Mouse (Mus musculus): Measurements from ENCODE around the gene Upb1. TPM values are rescaled to one million over a fixed set of nuclear protein-coding genes. Genes with fewer than 3 reads are reported as not detected.

Gene Upb1
- polyA plus RNA-seq, 1 experiment from 2014 or later, result 0.11 TPM

DNA sequence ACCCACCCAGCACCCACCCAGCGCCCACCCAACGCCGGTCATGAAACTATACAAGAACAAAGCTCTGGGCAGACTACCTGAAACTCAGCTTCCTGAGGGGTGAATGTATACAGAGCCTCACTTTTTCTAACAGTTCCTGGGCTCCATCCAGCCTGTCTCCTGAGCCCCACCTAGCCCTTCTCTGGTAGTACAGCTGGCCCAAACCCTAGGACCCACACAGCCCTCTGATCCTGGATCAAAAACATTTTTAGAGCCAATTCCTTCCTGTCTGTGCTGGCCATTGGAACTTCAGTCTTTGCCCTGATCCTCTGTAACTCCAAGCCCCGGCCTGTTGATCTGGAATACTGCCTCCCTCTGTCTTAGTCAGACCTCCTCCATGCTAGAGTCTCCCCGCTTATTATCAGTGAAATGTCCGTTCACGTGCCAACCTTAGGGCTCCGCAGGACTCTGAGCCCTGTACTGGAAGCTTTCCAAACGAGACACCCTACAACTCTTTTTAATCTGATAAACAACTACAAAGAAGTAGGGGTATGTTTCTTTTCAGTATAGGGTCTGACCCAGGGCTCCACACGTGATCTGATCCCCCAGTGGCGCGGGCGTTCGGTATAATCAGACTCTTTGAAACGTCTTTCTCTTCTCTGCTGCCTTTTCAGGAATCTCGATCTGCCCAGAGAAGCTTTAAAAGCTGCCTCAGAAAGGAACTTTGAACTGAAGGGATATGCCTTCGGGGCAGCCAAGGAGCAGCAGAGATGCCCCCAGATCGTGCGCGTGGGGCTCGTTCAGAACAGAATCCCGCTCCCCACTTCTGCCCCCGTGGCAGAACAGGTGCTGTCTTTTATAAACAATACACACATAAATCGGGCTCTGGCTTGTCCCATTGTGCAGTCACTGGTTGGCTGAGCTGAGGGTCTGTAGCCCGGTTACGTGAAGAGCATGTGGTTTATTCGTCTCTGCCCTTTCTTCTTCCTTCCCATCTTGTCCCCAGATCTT, 11.5 kb downstream of the Upb1 start:
- Histone ChIP-seq H3K36me3 (ENCODE audit: control insufficient read depth, insufficient read depth, low read length) (no peaks in the 10 kb centered on the region), H3K9me3 (ENCODE audit: control insufficient read depth, low read length) (no peaks in the 10 kb centered on the region), H3K4me1 (replicated peaks; ENCODE audit: control insufficient read depth, insufficient read depth, low read length) (no peaks in the 10 kb centered on the region), H3K27me3 (ENCODE audit: control insufficient read depth, insufficient read depth, low read length) (no peaks in the 10 kb centered on the region), H3K4me3 (ENCODE audit: low read depth, low read length) (no peak overlapping the region), H3K9ac (ENCODE audit: low read depth, low read length) (no peak overlapping the region), H3K4me2 (replicated peaks; ENCODE audit: low read depth, low read length) (no peak overlapping the region), H3K27ac (ENCODE audit: low read depth, low read length) (no peak overlapping the region)
- DNase-seq (ENCODE audit: low spot score) (no peak), ATAC-seq (ENCODE audit: low FRiP score) (no peak)
- 76% methylated on average over 27 of the region's 27 CpGs for WGBS

DNA sequence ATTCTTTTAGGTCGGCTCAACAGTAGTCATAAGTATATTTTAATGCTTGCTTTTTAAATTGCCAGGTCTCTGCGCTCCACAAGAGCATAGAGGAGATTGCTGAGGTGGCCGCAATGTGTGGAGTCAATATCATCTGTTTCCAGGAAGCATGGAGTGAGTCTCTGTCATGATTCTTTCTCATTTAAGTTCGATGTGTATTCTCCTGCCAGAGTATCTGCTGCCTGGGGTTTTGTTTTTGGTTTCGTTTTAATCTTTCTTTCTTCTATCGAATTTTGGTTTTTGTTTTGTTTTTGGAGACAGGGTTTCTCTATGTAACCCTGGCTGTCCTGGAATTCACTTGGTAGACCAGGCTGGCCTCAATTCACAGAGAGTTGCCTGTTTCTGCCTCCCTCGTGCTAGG, 14.0 kb downstream of the Upb1 start:
- 88% methylated on average over 7 of the region's 7 CpGs for WGBS
- no peaks in the 10 kb centered on the region for H3K9me3 ChIP-seq (ENCODE audit: control insufficient read depth, low read length)
- H3K4me1 ChIP-seq (replicated peaks; ENCODE audit: control insufficient read depth, insufficient read depth, low read length), result no peaks in the 10 kb centered on the region
- no peak overlapping the region for H3K4me3 ChIP-seq (ENCODE audit: low read depth, low read length)
- H3K9ac ChIP-seq (ENCODE audit: low read depth, low read length), result no peak overlapping the region
- no peaks in the 10 kb centered on the region for H3K36me3 ChIP-seq (ENCODE audit: control insufficient read depth, insufficient read depth, low read length)
- DNase-seq (ENCODE audit: low spot score), result no peak
- no peak overlapping the region for H3K27ac ChIP-seq (ENCODE audit: low read depth, low read length)
- no peak for ATAC-seq (ENCODE audit: low FRiP score)
- H3K4me2 ChIP-seq (replicated peaks; ENCODE audit: low read depth, low read length), result no peak overlapping the region
- no peaks in the 10 kb centered on the region for H3K27me3 ChIP-seq (ENCODE audit: control insufficient read depth, insufficient read depth, low read length)

DNA sequence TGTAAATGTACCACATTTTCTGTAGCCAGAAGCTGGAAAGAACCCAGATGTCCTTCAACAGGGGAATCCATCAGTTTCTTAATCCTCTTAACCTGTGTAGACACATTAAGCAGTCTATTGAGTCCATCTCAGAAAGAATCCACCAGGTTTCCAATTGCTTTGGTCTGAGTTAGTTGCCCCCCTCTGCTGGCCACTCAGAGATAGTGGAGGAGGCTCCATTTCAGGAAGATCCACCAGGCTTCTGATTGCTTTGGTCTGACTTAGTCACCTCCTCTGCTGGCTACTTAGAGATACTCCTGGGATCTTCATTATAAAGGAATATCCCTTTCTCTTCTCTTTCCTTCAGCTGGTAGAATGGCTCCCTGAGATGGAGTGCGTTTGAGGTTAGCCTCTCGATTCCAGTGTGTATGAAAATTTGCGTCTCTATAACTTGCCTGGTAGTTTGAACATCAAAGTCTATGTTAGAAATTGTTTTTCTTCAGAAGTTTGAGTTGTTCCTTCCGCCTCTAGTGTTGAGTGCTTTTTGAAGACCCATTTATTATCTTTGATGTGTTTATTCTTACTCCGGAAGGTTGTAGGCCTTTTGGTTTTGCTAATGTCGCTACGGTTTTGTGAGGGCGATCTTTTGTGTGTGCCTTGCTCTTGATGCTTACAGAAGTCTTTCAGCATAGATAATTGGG, 16.6 kb downstream of the Upb1 start:
- no peaks in the 10 kb centered on the region for H3K36me3 ChIP-seq (ENCODE audit: control insufficient read depth, insufficient read depth, low read length)
- H3K4me1 ChIP-seq (replicated peaks; ENCODE audit: control insufficient read depth, insufficient read depth, low read length), result no peaks in the 10 kb centered on the region
- no peaks in the 10 kb centered on the region for H3K9me3 ChIP-seq (ENCODE audit: control insufficient read depth, low read length)
- DNase-seq (ENCODE audit: low spot score), result no peak
- no peak overlapping the region for H3K27ac ChIP-seq (ENCODE audit: low read depth, low read length)
- H3K9ac ChIP-seq (ENCODE audit: low read depth, low read length), result no peak overlapping the region
- no peaks in the 10 kb centered on the region for H3K27me3 ChIP-seq (ENCODE audit: control insufficient read depth, insufficient read depth, low read length)
- no peak for ATAC-seq (ENCODE audit: low FRiP score)
- 94% methylated on average over 8 of the region's 8 CpGs for WGBS
- no peak overlapping the region for H3K4me3 ChIP-seq (ENCODE audit: low read depth, low read length)
- no peak overlapping the region for H3K4me2 ChIP-seq (replicated peaks; ENCODE audit: low read depth, low read length)

DNA sequence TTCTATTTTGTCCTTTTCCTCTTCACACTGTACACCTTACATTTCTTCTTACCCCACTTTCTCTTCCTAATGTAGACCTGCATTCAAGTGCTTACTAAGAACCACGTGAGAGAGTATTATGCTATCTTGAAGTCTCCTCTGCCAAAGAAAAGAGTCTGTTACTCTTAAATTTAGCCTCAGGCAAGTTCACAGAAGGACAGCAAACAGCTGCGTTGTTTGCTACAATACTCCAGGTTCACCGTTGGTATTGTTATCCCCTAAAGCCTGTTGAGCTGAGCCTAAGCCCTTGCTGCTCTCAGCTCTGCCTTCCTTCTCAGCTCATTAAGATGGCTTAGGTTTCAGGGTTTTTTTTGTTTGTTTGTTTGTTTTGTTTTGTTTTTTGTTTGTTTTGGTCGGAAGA, 17.8 kb downstream of the Upb1 start:
- 74% methylated on average over 4 of the region's 4 CpGs for WGBS
- no peak for ATAC-seq (ENCODE audit: low FRiP score)
- H3K4me2 ChIP-seq (replicated peaks; ENCODE audit: low read depth, low read length), result no peak overlapping the region

DNA sequence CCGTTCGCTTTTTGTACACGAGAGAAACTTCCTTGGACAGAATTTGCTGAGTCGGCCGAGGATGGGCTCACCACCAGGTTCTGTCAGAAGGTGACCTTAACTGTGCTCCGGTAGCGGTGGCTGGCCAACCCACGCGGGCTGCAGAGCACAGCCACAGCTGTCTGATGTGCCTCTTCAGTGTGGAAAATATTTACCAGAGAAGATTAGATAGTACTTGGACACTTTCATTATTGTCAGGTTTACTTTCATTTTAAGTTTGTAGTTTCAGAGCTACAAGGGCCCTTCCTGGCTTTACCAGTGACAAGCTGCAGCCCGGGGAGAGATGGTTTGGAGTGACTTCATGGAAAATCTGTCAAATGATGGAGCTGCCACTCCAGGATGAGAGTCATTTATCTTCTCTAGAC, 23.6 kb downstream of the Upb1 start:
- Histone ChIP-seq H3K4me1 (replicated peaks; ENCODE audit: control insufficient read depth, insufficient read depth, low read length) (no peaks in the 10 kb centered on the region), H3K27ac (ENCODE audit: low read depth, low read length) (no peak overlapping the region), H3K4me3 (ENCODE audit: low read depth, low read length) (no peak overlapping the region), H3K36me3 (ENCODE audit: control insufficient read depth, insufficient read depth, low read length) (no peaks in the 10 kb centered on the region), H3K9ac (ENCODE audit: low read depth, low read length) (no peak overlapping the region), H3K9me3 (ENCODE audit: control insufficient read depth, low read length) (no peaks in the 10 kb centered on the region), H3K4me2 (replicated peaks; ENCODE audit: low read depth, low read length) (no peak overlapping the region), H3K27me3 (ENCODE audit: control insufficient read depth, insufficient read depth, low read length) (no peaks in the 10 kb centered on the region)
- WGBS, result 92% methylated on average over 10 of the region's 10 CpGs
- ATAC-seq (ENCODE audit: low FRiP score) (no peak), DNase-seq (ENCODE audit: low spot score) (no peak)

More for the DNA sequence above, 17.8 kb downstream of the Upb1 start:
- Histone ChIP-seq H3K27ac (ENCODE audit: low read depth, low read length) (no peak overlapping the region), H3K4me3 (ENCODE audit: low read depth, low read length) (no peak overlapping the region), H3K27me3 (ENCODE audit: control insufficient read depth, insufficient read depth, low read length) (no peaks in the 10 kb centered on the region), H3K9ac (ENCODE audit: low read depth, low read length) (no peak overlapping the region), H3K36me3 (ENCODE audit: control insufficient read depth, insufficient read depth, low read length) (no peaks in the 10 kb centered on the region), H3K4me1 (replicated peaks; ENCODE audit: control insufficient read depth, insufficient read depth, low read length) (no peaks in the 10 kb centered on the region), H3K9me3 (ENCODE audit: control insufficient read depth, low read length) (no peaks in the 10 kb centered on the region)
- DNase-seq (ENCODE audit: low spot score), result no peak

DNA sequence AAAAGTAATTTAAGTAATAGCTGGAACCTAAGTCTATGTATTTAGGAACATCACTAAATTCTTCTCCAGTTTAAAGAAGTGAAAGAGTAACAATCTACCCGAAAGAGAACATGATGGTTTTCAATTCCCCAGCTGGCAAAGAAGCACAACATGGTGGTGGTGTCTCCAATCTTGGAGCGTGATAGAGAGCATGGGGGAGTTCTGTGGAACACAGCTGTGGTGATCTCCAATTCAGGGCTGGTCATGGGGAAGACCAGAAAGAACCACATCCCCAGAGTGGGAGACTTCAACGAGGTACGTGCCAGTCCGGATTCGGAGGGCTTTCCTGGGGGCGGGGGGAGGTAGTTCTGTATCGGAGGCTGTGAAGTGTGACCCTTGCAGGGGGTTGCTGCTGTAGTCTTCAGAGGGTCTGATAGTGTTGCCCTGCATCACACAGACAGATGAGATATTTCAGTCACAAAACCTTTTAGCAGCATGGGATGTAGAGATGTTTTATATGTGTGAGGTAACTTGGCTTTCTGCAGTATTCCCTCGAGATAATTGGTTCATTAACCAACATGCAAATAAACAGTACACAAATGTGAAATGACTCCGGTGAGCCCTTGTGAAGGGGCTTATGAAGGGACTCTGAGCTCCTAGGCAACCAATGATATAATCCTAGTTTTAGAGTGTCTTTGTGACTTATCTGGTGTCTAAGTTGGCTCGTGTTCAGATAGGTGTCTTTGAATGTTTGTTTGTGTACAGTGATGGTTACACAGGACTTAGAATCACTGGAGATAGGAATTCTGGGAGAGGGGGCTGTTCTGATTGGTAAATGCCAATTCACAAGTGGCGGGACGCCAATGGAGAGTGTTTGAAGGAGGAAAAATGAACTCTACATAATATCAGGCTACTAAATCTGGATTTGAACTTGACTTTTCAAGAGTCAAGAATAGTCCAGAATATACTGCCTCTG, 27.4 kb downstream of the Upb1 start:
- WGBS, result 92% methylated on average over 13 of the region's 13 CpGs
- no peak for DNase-seq (ENCODE audit: low spot score)
- ATAC-seq (ENCODE audit: low FRiP score), result no peak

DNA sequence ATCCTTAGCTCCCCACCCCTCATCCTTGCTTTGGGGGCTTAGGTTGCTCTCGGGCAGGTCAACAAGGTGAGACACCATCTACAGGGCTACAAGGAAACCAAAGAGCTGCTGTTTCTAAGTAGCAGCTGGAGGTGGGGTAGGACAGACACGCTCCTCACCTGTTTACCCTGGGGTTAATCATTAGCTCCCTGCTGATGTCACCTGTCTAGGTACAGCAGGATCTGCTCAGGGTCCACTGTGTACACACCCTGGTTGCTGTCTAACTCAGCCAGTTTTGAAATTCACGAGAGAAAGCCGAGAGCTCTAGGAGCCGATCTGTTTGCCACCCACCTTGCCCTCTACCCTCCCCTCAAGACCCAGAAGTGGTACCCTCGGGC, 28.1 kb downstream of the Upb1 start:
- WGBS, result 91% methylated on average over 6 of the region's 6 CpGs
- no peak overlapping the region for H3K27ac ChIP-seq (ENCODE audit: low read depth, low read length)
- H3K4me1 ChIP-seq (replicated peaks; ENCODE audit: control insufficient read depth, insufficient read depth, low read length), result no peaks in the 10 kb centered on the region
- no peak overlapping the region for H3K4me3 ChIP-seq (ENCODE audit: low read depth, low read length)
- H3K9me3 ChIP-seq (ENCODE audit: control insufficient read depth, low read length), result no peaks in the 10 kb centered on the region
- DNase-seq (ENCODE audit: low spot score), result no peak
- no peak for ATAC-seq (ENCODE audit: low FRiP score)
- H3K36me3 ChIP-seq (ENCODE audit: control insufficient read depth, insufficient read depth, low read length), result no peaks in the 10 kb centered on the region
- no peak overlapping the region for H3K4me2 ChIP-seq (replicated peaks; ENCODE audit: low read depth, low read length)
- H3K9ac ChIP-seq (ENCODE audit: low read depth, low read length), result no peak overlapping the region
- no peaks in the 10 kb centered on the region for H3K27me3 ChIP-seq (ENCODE audit: control insufficient read depth, insufficient read depth, low read length)

More for the DNA sequence above, 27.4 kb downstream of the Upb1 start:
- Histone ChIP-seq H3K4me2 (replicated peaks; ENCODE audit: low read depth, low read length) (no peak overlapping the region), H3K9ac (ENCODE audit: low read depth, low read length) (no peak overlapping the region), H3K4me1 (replicated peaks; ENCODE audit: control insufficient read depth, insufficient read depth, low read length) (no peaks in the 10 kb centered on the region), H3K9me3 (ENCODE audit: control insufficient read depth, low read length) (no peaks in the 10 kb centered on the region), H3K4me3 (ENCODE audit: low read depth, low read length) (no peak overlapping the region), H3K27ac (ENCODE audit: low read depth, low read length) (no peak overlapping the region), H3K36me3 (ENCODE audit: control insufficient read depth, insufficient read depth, low read length) (no peaks in the 10 kb centered on the region), H3K27me3 (ENCODE audit: control insufficient read depth, insufficient read depth, low read length) (no peaks in the 10 kb centered on the region)

DNA sequence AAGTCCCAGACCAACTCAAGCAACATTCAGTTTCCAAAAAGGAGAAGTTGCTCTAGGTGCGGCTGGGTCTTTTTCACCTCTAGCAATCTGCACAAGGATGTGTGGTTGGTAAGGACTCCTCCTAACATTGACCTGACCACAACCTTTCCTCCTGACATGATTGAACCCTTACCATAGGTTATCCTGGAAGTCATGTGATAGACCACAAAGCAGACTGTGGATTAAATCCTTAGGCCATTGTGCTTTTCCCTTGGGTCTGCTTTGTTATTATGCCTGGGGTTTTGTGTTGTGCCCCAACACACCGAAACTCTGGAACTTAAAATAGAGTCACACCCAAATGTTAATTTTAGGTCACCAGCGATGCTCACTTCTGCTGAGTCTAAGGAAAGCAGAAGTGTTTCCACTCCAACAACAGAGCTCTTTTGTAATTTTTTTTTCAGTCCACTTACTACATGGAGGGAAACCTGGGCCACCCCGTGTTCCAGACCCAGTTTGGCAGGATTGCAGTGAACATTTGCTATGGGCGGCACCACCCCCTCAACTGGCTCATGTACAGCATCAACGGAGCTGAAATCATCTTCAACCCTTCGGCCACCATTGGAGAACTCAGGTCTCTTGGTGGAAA, 28.7 kb downstream of the Upb1 start:
- Histone ChIP-seq H3K4me3 (ENCODE audit: low read depth, low read length) (no peak overlapping the region), H3K27ac (ENCODE audit: low read depth, low read length) (no peak overlapping the region), H3K9ac (ENCODE audit: low read depth, low read length) (no peak overlapping the region), H3K9me3 (ENCODE audit: control insufficient read depth, low read length) (no peaks in the 10 kb centered on the region), H3K27me3 (ENCODE audit: control insufficient read depth, insufficient read depth, low read length) (no peaks in the 10 kb centered on the region), H3K4me2 (replicated peaks; ENCODE audit: low read depth, low read length) (no peak overlapping the region), H3K4me1 (replicated peaks; ENCODE audit: control insufficient read depth, insufficient read depth, low read length) (no peaks in the 10 kb centered on the region), H3K36me3 (ENCODE audit: control insufficient read depth, insufficient read depth, low read length) (no peaks in the 10 kb centered on the region)
- no peak for DNase-seq (ENCODE audit: low spot score)
- WGBS, result 93% methylated on average over 7 of the region's 7 CpGs
- ATAC-seq (ENCODE audit: low FRiP score), result no peak

All from hindbrain, embryonic 11.5 days (tissue).